In the genomic region with DNA sequence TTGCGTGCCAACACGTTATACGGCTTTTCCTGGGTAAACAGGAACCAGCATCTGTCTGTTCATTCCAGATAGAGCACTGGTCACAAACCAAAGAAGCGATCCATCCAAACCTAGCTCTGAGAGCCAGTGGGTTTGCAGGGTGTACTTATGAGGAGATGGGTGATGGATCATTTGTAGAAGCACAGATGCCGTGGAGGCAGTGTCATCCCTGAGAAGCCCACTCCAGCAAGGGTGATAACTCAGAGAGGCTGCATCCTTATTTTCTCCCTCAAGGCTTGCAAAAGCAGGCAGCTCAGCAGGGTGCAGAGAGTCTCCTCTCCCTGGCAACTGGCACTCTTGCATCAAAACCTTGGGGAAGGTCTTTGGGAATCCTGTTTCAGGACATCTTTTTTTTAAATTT, we compare ENCODE assay signal across 1 mouse cellular context.
TF ChIP-seq lines count a peak whose summit lies in the region.

No protein-coding gene starts in this region.

TF ChIP-seq in MEL, 35 proteins besides CTCF, POLR2A, EP300 and RAD21:
- TF ChIP-seq ZNF384 (IDR thresholded peaks at IDR 0.05; ENCODE audit: low read depth, low read length), result no peak
